Mouse (Mus musculus): Measurements from ENCODE around the gene Fam104a. TPM values are rescaled to one million over a fixed set of nuclear protein-coding genes. Genes with fewer than 3 reads are reported as not detected.
A peak's percentile ranks its signal among the peaks of the same experiment; 100 is the strongest.

Gene Fam104a
- polyA plus RNA-seq, 1 experiment: 40.1 TPM

DNA sequence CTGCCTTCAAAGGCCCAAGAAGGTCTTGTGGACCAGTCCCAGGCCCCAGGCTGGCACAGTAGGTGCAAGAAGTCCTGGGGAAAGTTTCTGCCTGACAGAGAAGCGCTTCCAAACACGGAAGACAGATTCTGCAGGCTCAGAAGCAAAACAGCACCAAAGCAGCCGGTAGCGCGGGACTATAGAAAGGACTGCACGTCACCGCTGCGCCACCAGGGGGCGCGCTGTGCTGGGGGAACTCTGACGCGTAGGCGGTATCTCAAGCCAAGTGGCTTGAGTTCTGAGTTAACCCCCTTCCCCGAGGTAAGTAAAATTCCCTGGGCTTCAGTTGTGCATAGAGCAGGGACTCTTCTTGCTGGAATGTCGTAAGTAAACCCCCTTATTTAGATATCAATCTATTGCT is 35.8 kb downstream of the Fam104a start:
- peaks cover 9% of the 10 kb centered on the region for H3K79me2 ChIP-seq (ENCODE audit: control insufficient read depth, insufficient read depth)
- no peaks in the 10 kb centered on the region for H3K27me3 ChIP-seq (ENCODE audit: control insufficient read depth, insufficient read depth, insufficient read length)
- no peak overlapping the region for H3K4me3 ChIP-seq (ENCODE audit: insufficient read depth, poor library complexity, severe bottlenecking)
- peaks cover 2% of the 10 kb centered on the region for H3K79me3 ChIP-seq (ENCODE audit: low read depth)
- TF ChIP-seq MAX (IDR thresholded peaks at IDR 0.05) (no peak), CTCF (IDR thresholded peaks at IDR 0.05; ENCODE audit: control insufficient read depth, insufficient read depth, insufficient read length) (peak; percentile 67)
- H3ac ChIP-seq (ENCODE audit: control insufficient read depth, insufficient read length, low read depth): no peak overlapping the region
- peaks cover 12% of the 10 kb centered on the region for H3K36me3 ChIP-seq (ENCODE audit: control insufficient read depth, insufficient read depth)

DNA sequence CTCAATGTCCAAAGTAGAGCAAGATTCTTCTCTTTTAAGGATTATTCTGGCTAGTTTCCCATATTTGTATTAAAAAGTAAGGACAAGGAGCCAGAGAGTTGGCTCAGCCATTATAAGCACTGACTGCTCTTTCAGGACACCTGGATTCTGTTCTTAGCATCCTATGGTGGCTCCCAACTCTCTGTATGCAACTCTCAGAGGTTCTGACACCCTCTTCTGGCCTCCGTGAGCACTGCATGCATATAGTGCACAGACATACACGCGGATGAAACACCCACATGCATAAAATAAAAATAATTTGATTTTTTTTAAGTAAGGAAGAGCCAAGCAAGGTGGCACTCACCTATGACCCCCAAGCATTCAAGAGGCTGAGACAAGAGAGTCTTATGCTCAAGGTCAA is 38.8 kb downstream of the Fam104a start:
- H3K79me3 ChIP-seq (ENCODE audit: low read depth): no peaks in the 10 kb centered on the region
- H3K36me3 ChIP-seq (ENCODE audit: control insufficient read depth, insufficient read depth): no peaks in the 10 kb centered on the region
- H3ac ChIP-seq (ENCODE audit: control insufficient read depth, insufficient read length, low read depth): no peak overlapping the region
- H3K4me3 ChIP-seq (ENCODE audit: insufficient read depth, poor library complexity, severe bottlenecking): no peak overlapping the region
- H3K79me2 ChIP-seq (ENCODE audit: control insufficient read depth, insufficient read depth): peaks cover under 1% of the 10 kb centered on the region
- H3K27me3 ChIP-seq (ENCODE audit: control insufficient read depth, insufficient read depth, insufficient read length): no peaks in the 10 kb centered on the region
- TF ChIP-seq MYOG (IDR thresholded peaks at IDR 0.05; ENCODE audit: control insufficient read depth, extremely low read depth, insufficient read length) (no peak), MYOD1 (IDR thresholded peaks at IDR 0.05; ENCODE audit: control insufficient read depth, insufficient read length, low read depth) (no peak), USF1 (IDR thresholded peaks at IDR 0.05; ENCODE audit: low read depth) (no peak), FOSL1 (IDR thresholded peaks at IDR 0.05; ENCODE audit: insufficient read depth, low read length, poor library complexity, severe bottlenecking) (no peak), CEBPB (IDR thresholded peaks at IDR 0.05; ENCODE audit: low read depth) (no peak), MAX (IDR thresholded peaks at IDR 0.05) (no peak), CTCF (IDR thresholded peaks at IDR 0.05; ENCODE audit: control insufficient read depth, insufficient read depth, insufficient read length) (no peak)

DNA sequence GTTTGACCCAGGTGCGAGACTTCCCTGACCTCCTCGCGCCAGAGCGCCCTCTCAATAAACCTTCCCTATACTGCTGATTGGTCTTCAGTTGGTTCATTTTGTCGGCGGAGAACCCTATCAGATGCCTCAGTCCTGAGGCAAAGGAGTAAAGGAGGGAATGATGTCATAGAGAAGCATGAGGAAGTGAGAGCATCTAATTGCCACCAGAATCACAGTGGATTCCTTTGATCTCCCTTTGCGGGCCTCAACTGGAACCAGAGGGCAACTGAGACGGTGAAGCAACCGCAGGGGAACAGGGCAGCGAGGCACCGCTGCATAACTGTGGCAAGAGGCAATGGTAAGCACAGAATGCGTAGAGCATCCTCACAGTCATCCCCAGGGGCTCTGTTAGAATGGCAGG is 45.3 kb downstream of the Fam104a start:
- H3K27me3 ChIP-seq (ENCODE audit: control insufficient read depth, insufficient read depth, insufficient read length): no peaks in the 10 kb centered on the region
- no peak for TF ChIP-seq MYOD1 (IDR thresholded peaks at IDR 0.05; ENCODE audit: control insufficient read depth, insufficient read length, low read depth)
- no peak for TF ChIP-seq USF1 (IDR thresholded peaks at IDR 0.05; ENCODE audit: low read depth)
- no peak for TF ChIP-seq MYOG (IDR thresholded peaks at IDR 0.05; ENCODE audit: control insufficient read depth, extremely low read depth, insufficient read length)
- TF ChIP-seq MAX (IDR thresholded peaks at IDR 0.05): no peak
- TF ChIP-seq CTCF (IDR thresholded peaks at IDR 0.05; ENCODE audit: control insufficient read depth, insufficient read depth, insufficient read length): no peak
- no peak for TF ChIP-seq FOSL1 (IDR thresholded peaks at IDR 0.05; ENCODE audit: insufficient read depth, low read length, poor library complexity, severe bottlenecking)
- no peak for TF ChIP-seq CEBPB (IDR thresholded peaks at IDR 0.05; ENCODE audit: low read depth)
- no peaks in the 10 kb centered on the region for H3K36me3 ChIP-seq (ENCODE audit: control insufficient read depth, insufficient read depth)
- no peaks in the 10 kb centered on the region for H3K79me3 ChIP-seq (ENCODE audit: low read depth)
- H3K4me3 ChIP-seq (ENCODE audit: insufficient read depth, poor library complexity, severe bottlenecking): no peak overlapping the region
- H3ac ChIP-seq (ENCODE audit: control insufficient read depth, insufficient read length, low read depth): no peak overlapping the region
- no peaks in the 10 kb centered on the region for H3K79me2 ChIP-seq (ENCODE audit: control insufficient read depth, insufficient read depth)

- H3ac ChIP-seq (ENCODE audit: control insufficient read depth, insufficient read length, low read depth): no peak overlapping the region
- H3K79me3 ChIP-seq (ENCODE audit: low read depth): no peaks in the 10 kb centered on the region
- no peaks in the 10 kb centered on the region for H3K27me3 ChIP-seq (ENCODE audit: control insufficient read depth, insufficient read depth, insufficient read length)
- TF ChIP-seq MYOG (IDR thresholded peaks at IDR 0.05; ENCODE audit: control insufficient read depth, extremely low read depth, insufficient read length) (no peak), MAX (IDR thresholded peaks at IDR 0.05) (no peak), FOSL1 (IDR thresholded peaks at IDR 0.05; ENCODE audit: insufficient read depth, low read length, poor library complexity, severe bottlenecking) (no peak), USF1 (IDR thresholded peaks at IDR 0.05; ENCODE audit: low read depth) (no peak), CEBPB (IDR thresholded peaks at IDR 0.05; ENCODE audit: low read depth) (no peak), CTCF (IDR thresholded peaks at IDR 0.05; ENCODE audit: control insufficient read depth, insufficient read depth, insufficient read length) (no peak), MYOD1 (IDR thresholded peaks at IDR 0.05; ENCODE audit: control insufficient read depth, insufficient read length, low read depth) (no peak)
- H3K79me2 ChIP-seq (ENCODE audit: control insufficient read depth, insufficient read depth): no peaks in the 10 kb centered on the region
- no peaks in the 10 kb centered on the region for H3K36me3 ChIP-seq (ENCODE audit: control insufficient read depth, insufficient read depth)
- no peak overlapping the region for H3K4me3 ChIP-seq (ENCODE audit: insufficient read depth, poor library complexity, severe bottlenecking)
Measured at GRCm38 (mm10) chr11:113634699-113635121, 49.2 kb downstream of the Fam104a start.

GRCm38 (mm10) chr11:113633398-113633797 is 50.6 kb downstream of the Fam104a start:
- Histone ChIP-seq H3K4me3 (ENCODE audit: insufficient read depth, poor library complexity, severe bottlenecking) (no peak overlapping the region), H3ac (ENCODE audit: control insufficient read depth, insufficient read length, low read depth) (no peak overlapping the region), H3K36me3 (ENCODE audit: control insufficient read depth, insufficient read depth) (no peaks in the 10 kb centered on the region), H3K27me3 (ENCODE audit: control insufficient read depth, insufficient read depth, insufficient read length) (no peaks in the 10 kb centered on the region), H3K79me2 (ENCODE audit: control insufficient read depth, insufficient read depth) (no peaks in the 10 kb centered on the region), H3K79me3 (ENCODE audit: low read depth) (no peaks in the 10 kb centered on the region)
- no peak for TF ChIP-seq MAX (IDR thresholded peaks at IDR 0.05)
- TF ChIP-seq FOSL1 (IDR thresholded peaks at IDR 0.05; ENCODE audit: insufficient read depth, low read length, poor library complexity, severe bottlenecking): no peak
- no peak for TF ChIP-seq MYOD1 (IDR thresholded peaks at IDR 0.05; ENCODE audit: control insufficient read depth, insufficient read length, low read depth)
- TF ChIP-seq USF1 (IDR thresholded peaks at IDR 0.05; ENCODE audit: low read depth): no peak
- no peak for TF ChIP-seq CTCF (IDR thresholded peaks at IDR 0.05; ENCODE audit: control insufficient read depth, insufficient read depth, insufficient read length)
- TF ChIP-seq MYOG (IDR thresholded peaks at IDR 0.05; ENCODE audit: control insufficient read depth, extremely low read depth, insufficient read length): no peak
- TF ChIP-seq CEBPB (IDR thresholded peaks at IDR 0.05; ENCODE audit: low read depth): no peak

DNA sequence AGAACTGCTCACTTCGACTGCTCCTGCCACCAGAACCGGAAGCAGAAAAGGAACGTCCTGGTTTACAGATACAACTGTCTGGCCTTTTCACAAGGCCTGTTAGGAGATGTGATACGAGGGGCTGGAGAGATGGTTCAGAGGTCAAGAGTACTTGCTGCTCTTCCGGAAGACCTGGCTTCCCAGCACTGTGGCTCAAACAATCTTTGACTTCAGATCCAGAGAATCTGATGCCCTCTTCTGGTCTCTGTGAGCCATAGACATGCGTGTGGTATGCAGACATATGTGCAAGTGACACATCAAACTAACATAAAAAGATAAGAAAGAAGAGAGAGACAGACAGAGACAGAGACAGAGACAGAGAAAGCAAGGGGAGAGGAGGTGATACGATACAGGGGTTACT is 51.7 kb downstream of the Fam104a start:
- H3K79me2 ChIP-seq (ENCODE audit: control insufficient read depth, insufficient read depth): no peaks in the 10 kb centered on the region

More for the DNA sequence above, 51.7 kb downstream of the Fam104a start:
- H3K79me3 ChIP-seq (ENCODE audit: low read depth): no peaks in the 10 kb centered on the region
- no peak overlapping the region for H3ac ChIP-seq (ENCODE audit: control insufficient read depth, insufficient read length, low read depth)
- TF ChIP-seq CEBPB (IDR thresholded peaks at IDR 0.05; ENCODE audit: low read depth) (no peak), CTCF (IDR thresholded peaks at IDR 0.05; ENCODE audit: control insufficient read depth, insufficient read depth, insufficient read length) (no peak), MYOG (IDR thresholded peaks at IDR 0.05; ENCODE audit: control insufficient read depth, extremely low read depth, insufficient read length) (no peak), FOSL1 (IDR thresholded peaks at IDR 0.05; ENCODE audit: insufficient read depth, low read length, poor library complexity, severe bottlenecking) (no peak), MAX (IDR thresholded peaks at IDR 0.05) (no peak), MYOD1 (IDR thresholded peaks at IDR 0.05; ENCODE audit: control insufficient read depth, insufficient read length, low read depth) (no peak), USF1 (IDR thresholded peaks at IDR 0.05; ENCODE audit: low read depth) (no peak)
- H3K4me3 ChIP-seq (ENCODE audit: insufficient read depth, poor library complexity, severe bottlenecking): no peak overlapping the region
- no peaks in the 10 kb centered on the region for H3K27me3 ChIP-seq (ENCODE audit: control insufficient read depth, insufficient read depth, insufficient read length)
- no peaks in the 10 kb centered on the region for H3K36me3 ChIP-seq (ENCODE audit: control insufficient read depth, insufficient read depth)
